Mouse (Mus musculus): ENCODE data around the gene Pcsk7.

- TF ChIP-seq JUND (IDR thresholded peaks at IDR 0.05; ENCODE audit: low read depth, low read length) = no peak
- TF ChIP-seq POLR2A (IDR thresholded peaks at IDR 0.05; ENCODE audit: control insufficient read depth in 1 of 2, insufficient read depth in 1 of 2, low read depth in 1 of 2, low read length in 2 of 2, poor library complexity in 1 of 2) = no peak
- TF ChIP-seq ZKSCAN1 (IDR thresholded peaks at IDR 0.05; ENCODE audit: low read depth, low read length) = no peak
- no peak for TF ChIP-seq TAL1 (IDR thresholded peaks at IDR 0.05; ENCODE audit: low read length)
- TF ChIP-seq CTCF (IDR thresholded peaks at IDR 0.05 in 2 of 3, conservative IDR thresholded peaks at IDR 0.05 in 1 of 3; ENCODE audit: control insufficient read depth in 1 of 3, insufficient read depth in 1 of 3, low read depth in 2 of 3, low read length in 3 of 3, poor library complexity in 1 of 3, severe bottlenecking in 1 of 3) = no peak
These were observed 31.8 kb downstream of the Pcsk7 start for GRCm38 (mm10) chr9:45938088-45938487.

All from MEL (cell line).